Mouse (Mus musculus): ENCODE results near the gene Sgtb. TPM values are rescaled to one million over a fixed set of nuclear protein-coding genes. Genes with fewer than 3 reads are reported as not detected.
A peak's percentile ranks its signal among the peaks of the same experiment; 100 is the strongest.

The Sgtb gene
- total RNA-seq, 1 experiment from 2014 or later = 1.2 TPM

DNA sequence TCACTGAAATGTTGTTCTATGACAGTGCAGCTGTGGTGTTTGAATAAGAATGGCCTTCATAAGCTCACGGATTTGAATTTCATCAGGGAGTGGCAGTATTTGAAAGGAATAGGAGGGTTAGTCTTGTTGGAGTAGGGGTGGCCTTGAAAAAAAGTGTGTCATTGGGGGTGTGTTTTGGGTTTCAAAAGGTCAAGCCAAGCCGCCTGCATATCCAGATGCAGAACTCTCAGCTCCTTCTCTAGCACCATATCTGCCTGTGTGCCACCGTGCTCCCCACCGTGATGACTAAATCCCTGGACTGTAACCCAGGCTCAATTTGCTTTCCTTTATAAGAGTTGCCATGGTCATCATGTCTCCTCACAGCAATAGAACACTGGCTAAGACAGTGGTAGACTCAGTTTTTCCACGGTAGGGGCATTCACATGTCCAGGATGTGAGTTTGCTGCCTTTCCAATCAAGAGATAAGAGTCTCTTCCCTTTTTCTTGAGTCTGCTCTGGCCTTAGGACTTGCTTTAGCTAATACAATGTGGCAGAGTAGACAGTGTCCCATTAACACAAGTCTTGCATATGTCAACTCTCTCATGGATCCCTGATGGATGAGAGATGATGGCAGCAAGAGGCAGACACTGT lies 7.8 kb upstream of the Sgtb start:
- no peak for ATAC-seq (replicated peaks; ENCODE audit: insufficient number of reproducible peaks, low FRiP score, low TSS enrichment, poor library complexity, severe bottlenecking)

DNA sequence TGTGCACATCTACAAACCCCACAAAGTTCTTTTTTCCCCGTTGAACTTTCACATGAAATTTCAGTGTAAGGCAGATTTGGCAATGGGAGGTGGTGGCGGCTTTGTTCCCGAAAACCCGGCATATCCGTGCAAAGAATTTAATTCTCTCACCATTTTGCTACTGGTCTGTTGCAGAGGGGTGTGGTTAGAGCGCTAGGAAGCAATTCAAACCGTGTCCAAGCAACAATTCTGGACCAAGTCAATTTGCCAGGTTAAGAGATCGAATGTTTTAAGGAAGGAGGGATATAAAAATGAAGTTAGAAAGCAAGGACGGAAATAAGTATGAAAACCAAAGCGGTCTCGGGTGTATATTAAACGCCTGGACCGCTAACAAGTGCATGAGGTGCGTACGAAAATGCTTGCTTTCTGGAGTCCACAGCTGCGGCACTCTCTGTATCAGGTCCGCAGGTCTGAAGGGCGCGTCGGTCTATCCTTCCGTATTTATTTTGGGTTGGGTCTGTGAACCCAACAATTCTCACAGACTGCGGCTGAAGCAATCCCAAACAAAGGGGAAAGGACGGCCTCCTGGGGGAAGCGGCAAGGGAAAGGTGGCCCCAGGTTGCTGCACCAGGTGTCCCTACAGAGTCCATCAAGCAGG lies 772 bp upstream of the Sgtb start:
- ATAC-seq (replicated peaks; ENCODE audit: insufficient number of reproducible peaks, low FRiP score, low TSS enrichment, poor library complexity, severe bottlenecking) = peak; percentile 28; the same call in 1 of the 2 replicates

DNA sequence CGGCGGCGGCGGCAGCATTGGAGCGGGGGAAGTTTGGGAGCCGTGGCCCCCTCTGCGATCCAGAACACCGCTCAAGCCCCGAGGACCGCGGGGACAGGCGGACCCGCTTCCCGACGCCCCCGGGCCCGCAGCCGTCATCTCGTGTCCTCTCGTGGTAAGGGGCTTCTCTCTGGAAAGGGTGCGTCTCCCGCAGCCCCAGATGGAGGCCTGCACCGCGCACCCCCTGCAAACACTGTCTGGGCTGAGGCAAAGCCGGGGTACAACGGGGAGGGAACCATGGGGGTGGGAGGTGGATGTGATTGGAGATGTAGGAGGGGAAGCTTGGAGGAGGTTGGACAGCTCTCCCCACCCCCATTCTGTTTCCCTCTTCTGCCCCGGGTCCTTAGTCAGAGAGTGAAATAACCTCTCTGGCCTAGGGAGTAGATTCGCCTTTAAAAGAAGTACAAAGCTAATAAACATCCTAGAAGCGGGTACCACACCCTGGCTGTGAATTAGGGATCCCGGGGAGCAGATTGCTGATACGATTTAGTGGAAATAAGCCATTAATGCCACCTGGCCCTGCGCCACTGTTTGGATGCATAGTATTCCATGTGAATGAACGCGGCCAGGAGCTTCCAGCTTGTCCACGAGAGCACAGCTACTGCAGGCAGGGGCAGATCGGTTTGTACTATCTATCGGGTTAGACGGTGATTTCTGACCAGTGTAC lies 428 bp downstream of the Sgtb start:
- ATAC-seq (replicated peaks; ENCODE audit: insufficient number of reproducible peaks, low FRiP score, low TSS enrichment, poor library complexity, severe bottlenecking) = peak; percentile 15; the same call in 1 of the 2 replicates

DNA sequence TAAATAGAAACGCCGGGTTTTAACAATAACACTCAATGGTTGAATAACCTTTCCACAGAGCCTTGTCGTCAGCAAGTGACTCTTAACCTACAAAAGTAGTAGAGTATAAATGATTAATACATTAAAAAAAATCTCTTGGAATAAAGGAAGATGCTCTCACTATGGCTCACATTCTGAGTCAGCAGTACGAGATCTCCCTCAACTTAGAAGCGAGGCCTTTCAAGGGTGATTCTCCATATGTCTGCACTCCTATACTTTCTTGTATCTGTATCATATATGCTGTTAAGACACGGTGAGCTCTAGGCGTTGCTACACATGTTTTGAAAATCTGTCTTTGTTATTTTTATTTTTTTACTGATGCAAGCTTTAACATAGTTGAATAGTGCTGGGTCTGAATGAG lies 985 bp downstream of the Sgtb start:
- no peak for ATAC-seq (replicated peaks; ENCODE audit: insufficient number of reproducible peaks, low FRiP score, low TSS enrichment, poor library complexity, severe bottlenecking)

DNA sequence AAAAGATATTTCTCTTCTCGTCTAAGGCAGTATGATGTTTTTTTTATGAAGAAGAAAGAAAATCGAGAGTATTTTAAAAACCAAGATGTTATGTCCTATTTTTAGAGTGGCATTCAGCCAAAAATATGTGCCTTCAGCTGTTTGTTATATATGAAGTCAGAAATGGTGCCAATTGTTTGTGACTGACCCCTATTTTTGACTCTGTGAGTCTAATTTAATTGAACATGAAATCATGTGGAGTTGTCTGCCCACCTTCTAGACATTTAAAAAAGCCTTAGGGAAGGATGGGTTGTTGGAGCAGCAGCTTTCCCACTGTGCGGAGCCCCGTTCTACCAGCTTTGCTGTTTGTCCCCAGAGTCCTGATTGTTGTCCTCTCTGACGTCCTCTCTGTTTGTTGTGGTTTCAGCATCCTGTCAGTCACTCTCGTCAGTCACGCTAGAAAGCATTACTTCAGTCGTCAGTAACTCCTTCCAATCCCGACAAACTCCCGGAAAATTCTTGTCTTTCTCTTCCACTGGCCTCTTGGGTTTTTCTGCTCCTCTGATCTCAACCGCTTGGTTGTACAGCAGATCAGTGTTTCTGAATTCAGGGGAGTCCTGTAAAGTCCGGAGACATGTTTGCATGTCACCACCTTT lies 2.8 kb downstream of the Sgtb start:
- ATAC-seq (replicated peaks; ENCODE audit: insufficient number of reproducible peaks, low FRiP score, low TSS enrichment, poor library complexity, severe bottlenecking) = no peak

DNA sequence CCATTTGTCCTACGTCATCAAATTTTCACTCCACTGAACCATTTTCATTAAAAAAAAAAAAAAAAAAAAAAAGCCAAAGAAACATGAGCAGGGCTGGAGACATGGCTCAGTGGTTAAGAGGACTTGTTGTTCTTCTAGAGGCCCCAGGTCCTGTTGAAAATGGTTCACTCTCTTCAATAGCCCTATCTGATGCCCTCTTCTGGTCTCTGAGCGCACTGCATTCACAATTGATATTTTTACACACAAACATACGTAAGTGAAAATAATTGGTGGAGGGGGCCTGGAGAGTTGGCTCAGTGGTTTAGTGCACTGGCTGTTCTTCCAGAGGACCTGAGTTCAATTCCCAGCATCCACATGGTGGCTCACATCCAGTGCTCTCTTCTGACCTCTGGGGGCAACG lies 4.2 kb downstream of the Sgtb start:
- no peak for ATAC-seq (replicated peaks; ENCODE audit: insufficient number of reproducible peaks, low FRiP score, low TSS enrichment, poor library complexity, severe bottlenecking)

DNA sequence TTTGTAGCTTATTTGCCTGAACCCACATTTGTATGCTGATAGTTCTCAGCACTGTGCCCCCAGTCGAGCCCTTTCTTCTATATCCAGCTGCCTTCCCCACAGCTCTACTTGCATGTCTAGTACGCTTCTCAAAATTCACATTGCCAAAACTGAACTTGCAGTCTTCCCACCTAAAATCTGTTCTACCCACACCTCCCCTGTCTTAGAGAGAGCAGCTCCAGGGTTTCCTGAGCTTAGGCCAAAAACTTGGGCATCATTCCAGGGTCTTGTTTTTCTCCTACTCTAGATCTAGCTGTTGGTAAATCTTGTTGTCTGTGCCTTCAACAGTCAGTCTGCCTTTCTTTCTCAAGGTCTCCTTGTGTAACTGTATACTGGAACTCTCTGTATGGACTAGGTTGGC lies 5.3 kb downstream of the Sgtb start:
- no peak for ATAC-seq (replicated peaks; ENCODE audit: insufficient number of reproducible peaks, low FRiP score, low TSS enrichment, poor library complexity, severe bottlenecking)

DNA sequence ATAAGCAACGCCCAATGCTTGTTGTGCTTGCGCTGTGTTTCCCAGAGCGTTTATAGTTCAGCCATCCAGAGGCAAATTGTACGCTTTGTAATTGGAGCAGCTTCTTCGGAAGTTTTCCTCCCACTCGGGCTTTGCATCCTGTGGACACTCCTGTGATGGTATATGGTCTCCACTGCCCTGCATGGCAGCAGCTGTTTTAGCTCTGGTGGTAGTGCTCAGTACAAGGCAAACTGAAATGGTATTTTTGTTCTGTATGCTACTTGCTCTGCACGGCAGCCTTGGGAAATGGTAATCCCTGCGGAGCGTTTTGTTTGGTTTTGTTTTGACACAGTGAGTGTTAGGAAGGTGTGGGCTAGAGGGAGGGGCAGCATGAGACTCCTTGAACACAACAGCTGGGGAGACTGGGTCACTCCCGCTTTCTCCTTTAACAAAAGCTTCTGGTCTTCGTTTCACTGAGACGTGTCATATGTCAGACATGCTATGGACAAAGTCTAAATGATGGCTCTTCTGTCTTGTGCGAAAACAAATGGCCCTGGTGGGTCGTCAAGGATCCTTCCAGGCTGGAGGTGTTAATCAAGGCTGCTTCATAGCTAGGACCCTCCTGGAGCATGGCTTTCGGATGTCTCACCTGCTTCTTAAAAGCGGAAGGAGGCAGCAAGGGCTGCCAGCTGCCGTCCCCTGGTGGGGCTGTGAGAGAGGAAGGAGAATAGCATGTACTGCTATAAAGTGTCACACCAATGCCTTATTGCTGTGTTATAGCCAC lies 12.7 kb downstream of the Sgtb start:
- ATAC-seq (replicated peaks; ENCODE audit: insufficient number of reproducible peaks, low FRiP score, low TSS enrichment, poor library complexity, severe bottlenecking) = no peak

DNA sequence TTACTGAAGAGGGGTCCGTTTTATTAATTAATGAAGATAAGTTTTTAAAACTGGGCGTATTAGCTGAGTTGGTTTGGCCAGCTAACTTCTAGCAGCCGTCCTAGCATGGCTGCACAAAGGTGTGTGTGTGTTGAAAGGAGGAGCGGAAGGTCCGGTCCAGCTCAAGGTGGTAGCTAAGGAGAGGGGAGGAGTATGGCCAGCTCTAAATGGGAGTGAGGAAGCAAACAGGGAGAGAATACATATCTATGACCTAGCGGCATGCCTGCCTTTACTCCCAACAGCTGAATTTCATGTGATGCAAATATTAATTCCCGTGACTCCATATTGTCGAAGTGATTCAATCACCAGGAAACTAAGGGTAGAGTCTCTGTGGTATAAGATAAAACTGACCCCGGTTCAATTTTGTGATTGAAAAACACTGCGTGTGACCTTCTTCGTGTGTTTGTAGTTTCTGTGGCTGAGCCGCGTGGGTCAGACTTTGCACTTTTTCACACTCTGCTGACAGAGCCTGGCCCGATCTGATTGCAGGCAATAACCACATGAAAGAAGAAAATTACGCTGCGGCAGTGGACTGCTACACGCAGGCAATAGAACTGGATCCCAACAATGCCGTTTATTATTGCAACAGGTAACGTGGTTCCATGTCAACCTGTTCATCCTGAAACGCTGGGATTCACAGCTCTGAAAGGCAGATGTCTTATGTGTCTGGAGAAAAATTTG lies 14.3 kb downstream of the Sgtb start:
- ATAC-seq (replicated peaks; ENCODE audit: insufficient number of reproducible peaks, low FRiP score, low TSS enrichment, poor library complexity, severe bottlenecking) = no peak

DNA sequence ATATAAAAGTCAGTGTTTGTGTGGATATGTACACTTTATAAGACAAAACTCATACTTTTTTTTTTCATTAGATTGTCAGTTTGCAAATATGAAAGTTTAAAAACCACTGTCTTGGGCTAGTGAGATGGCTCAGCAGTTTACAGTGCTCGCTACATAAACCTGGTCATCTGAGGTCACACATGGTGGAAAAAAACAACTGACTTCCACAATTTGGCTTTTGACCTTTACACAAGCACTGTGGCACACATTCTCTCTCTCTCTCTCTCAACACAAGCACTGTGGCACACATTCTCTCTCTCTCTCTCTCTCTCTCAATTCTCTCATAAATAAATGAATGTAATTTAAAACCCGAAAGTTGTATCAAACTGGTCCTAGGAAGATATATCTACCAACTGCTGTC lies 23.0 kb downstream of the Sgtb start:
- no peak for ATAC-seq (replicated peaks; ENCODE audit: insufficient number of reproducible peaks, low FRiP score, low TSS enrichment, poor library complexity, severe bottlenecking)

DNA sequence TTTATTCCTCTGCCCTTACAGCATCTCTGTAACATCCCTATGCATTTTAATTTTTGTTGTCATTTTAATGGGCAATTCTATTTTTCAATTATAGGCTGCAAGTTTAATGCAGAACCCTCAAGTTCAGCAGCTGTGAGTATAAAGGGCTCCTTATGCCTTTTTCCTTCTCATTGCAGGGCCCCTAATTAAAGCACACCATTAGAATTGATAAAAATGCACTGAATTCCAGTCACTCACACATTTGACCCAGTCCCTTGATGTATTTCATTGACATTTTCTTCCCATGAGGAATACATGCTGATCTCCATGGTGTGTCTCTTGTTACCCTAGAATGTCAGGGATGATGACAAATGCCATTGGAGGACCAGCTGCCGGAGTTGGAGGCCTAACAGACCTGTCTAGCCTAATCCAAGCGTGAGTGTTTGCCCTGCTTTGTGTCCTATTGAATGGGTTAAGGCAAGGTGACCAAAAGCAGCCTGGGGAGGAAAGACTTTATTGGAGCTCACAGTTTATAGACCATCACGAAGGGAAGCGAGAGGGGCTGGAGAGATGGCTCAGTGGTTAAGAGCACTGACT lies 25.1 kb downstream of the Sgtb start:
- no peak for ATAC-seq (replicated peaks; ENCODE audit: insufficient number of reproducible peaks, low FRiP score, low TSS enrichment, poor library complexity, severe bottlenecking)

DNA sequence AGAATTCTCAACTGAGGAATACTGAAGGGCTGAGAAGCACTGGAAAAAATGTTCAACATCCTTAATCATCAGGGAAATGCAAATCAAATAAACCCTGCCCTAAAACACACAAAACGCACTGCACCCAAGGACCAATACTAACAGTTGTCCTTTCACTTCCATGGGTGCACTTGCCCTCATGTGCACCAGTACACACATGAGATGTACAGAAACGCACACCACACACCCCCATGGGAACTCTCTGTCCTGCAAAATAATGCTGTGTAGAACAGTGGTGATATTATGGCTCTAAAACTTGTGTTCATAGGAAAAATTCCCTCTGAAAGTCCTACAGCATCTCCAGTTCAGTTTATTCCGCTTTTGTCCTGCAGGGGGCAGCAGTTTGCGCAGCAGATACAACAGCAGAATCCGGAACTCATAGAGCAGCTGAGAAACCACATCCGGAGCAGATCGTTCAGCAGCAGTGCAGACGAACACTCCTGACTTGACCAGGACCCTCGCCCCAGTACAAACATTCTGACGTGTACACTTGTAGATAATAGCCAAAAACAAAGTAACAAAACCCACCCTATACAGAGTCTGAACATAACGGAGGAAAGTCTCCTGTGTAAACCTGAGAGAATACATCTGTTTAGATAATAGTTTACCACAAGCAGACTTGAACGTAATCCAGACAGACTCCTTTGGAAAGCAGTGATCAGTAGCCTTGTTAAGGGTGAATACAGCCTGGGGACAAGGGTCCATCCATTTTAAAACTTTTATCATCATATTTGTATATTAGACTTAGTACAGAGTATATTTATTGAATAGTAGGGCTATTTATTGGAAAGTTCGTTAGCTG lies 30.0 kb downstream of the Sgtb start:
- peak; percentile 97 for ATAC-seq (replicated peaks; ENCODE audit: insufficient number of reproducible peaks, low FRiP score, low TSS enrichment, poor library complexity, severe bottlenecking)

DNA sequence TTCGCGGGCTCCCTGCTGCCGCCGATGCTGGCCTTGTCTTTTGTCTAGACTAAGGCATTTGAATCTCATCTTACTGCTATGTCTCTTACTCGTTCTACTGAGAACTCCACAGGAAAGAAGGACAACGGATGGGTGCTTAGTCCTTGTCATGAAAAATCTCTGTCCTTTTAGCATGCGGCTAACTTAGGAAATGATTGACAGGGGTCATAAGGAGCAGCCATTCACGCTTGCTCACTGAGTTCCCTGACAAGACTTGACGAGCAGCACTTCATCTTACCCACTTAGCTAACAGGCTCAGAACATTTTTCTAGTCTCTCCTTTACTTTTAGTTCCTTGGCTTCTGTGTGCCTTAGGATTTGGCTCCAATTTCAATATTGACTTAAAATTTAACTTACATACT lies 35.3 kb downstream of the Sgtb start:
- ATAC-seq (replicated peaks; ENCODE audit: insufficient number of reproducible peaks, low FRiP score, low TSS enrichment, poor library complexity, severe bottlenecking) = no peak

DNA sequence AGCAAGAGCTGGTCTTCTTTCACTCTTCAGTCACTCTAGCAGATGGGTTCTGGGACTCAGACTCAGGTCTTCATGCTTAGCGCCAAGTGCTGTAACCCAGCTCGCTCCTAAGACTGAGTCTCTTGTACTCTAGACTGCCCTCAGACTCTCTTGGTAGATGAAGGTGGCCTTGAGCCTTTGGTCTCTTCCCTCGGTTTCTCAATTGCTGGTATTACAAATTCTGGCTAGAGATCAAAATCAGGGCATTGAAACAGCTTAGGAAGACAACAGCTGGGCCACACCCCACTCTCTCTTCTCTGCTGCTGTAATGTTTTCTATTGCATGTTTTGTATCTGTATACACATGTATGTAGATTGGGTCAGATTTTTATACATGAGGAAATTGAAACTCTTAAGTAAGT lies 36.1 kb downstream of the Sgtb start:
- ATAC-seq (replicated peaks; ENCODE audit: insufficient number of reproducible peaks, low FRiP score, low TSS enrichment, poor library complexity, severe bottlenecking) = no peak

DNA sequence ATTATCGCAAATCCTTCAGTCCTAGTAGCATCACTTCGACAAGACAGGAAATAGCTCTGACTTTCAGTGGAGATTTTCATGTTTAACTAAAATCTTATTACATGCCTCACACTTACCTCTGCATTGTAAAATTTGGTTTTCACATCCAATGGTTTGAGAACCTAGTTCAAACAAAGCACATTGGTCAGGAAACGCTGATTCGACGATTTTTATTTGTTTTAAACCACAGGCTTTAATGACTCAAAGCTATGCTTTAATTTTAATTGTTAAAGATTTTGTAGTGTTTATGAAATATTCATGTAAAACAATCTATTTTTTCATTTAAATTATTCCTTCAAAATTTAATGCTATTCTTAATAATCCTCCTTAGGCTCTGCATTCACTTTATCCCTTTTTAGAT lies 44.6 kb downstream of the Sgtb start:
- ATAC-seq (replicated peaks; ENCODE audit: insufficient number of reproducible peaks, low FRiP score, low TSS enrichment, poor library complexity, severe bottlenecking) = no peak

DNA sequence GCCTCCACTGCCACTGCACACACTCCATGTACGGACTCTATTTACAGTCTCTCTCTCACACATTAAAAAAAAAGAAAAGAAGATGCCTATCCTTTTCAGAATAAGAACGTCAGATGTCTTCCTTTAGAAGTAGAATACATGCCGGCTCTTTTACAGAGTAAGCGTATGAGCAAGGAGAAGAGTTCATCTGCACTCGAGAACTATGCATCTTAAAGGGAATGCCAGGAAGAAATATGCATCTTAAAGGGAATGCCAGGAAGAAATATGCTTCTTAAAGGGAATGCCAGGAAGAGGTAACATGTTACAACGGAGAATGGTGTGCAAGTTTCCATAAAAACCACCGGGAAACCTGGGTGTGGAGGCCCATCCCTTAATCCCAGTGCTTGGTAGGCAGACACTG lies 45.6 kb downstream of the Sgtb start:
- no peak for ATAC-seq (replicated peaks; ENCODE audit: insufficient number of reproducible peaks, low FRiP score, low TSS enrichment, poor library complexity, severe bottlenecking)

DNA sequence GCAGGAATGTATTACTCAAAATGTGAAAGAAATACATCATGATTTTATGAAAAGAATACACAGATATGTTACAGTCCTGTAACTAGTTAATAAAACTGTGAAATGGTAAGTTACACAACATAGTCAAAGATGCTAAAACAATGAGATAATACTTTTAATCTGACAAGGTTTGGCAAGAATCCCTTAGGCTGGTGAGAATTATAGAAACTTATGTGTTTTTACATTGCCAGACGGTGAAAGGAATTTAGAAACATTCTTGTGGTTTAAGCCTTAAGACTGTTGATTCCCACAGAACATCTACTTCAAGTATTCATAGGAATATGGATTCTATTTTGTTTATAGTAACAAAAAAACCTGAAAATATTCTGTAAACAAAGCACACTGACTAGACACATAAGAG lies 46.1 kb downstream of the Sgtb start:
- no peak for ATAC-seq (replicated peaks; ENCODE audit: insufficient number of reproducible peaks, low FRiP score, low TSS enrichment, poor library complexity, severe bottlenecking)
